8 mouse cellular contexts compared by ENCODE assay signal in genomic region chr16:18629390-18630231, GRCm38 (mm10). TPM values are rescaled to one million over a fixed set of nuclear protein-coding genes. Genes with fewer than 3 reads are reported as not detected.
A peak's percentile ranks its signal among the peaks of the same experiment; 100 is the strongest.
DNase-seq lines count a peak whose midpoint lies in the region; ATAC-seq and TF ChIP-seq lines count a peak whose summit lies in the region.

Sept5 (minus strand) TSS chr16:18629954.

- peak within 1 kb of the TSS; percentile 44 for H3K4me2 ChIP-seq in CH12.LX (ENCODE audit: insufficient read depth, low read depth, poor library complexity, severe bottlenecking)
- H3K4me2 ChIP-seq in embryonic facial prominence, embryonic 15.5 days (replicated peaks) = peak within 1 kb of the TSS; percentile 90
- peak within 1 kb of the TSS; percentile 98 for H3K4me2 ChIP-seq in heart, embryonic 11.5 days
- H3K4me2 ChIP-seq in kidney, embryonic 16.5 days (replicated peaks; ENCODE audit: low read depth, low read length) = peak within 1 kb of the TSS; percentile 96
- H3K4me2 ChIP-seq in liver, embryonic 11.5 days = peak within 1 kb of the TSS; percentile 75

- peaks cover 2% of the 10 kb centered on the region for H3K9me3 ChIP-seq in CH12.LX (replicated peaks; ENCODE audit: low read length)
- no peaks in the 10 kb centered on the region for H3K9me3 ChIP-seq in embryonic facial prominence, embryonic 15.5 days (replicated peaks)
- no peaks in the 10 kb centered on the region for H3K9me3 ChIP-seq in heart, embryonic 11.5 days (replicated peaks; ENCODE audit: control insufficient read depth, low read length)
- no peaks in the 10 kb centered on the region for H3K9me3 ChIP-seq in kidney, embryonic 16.5 days (ENCODE audit: low read length)
- no peaks in the 10 kb centered on the region for H3K9me3 ChIP-seq in liver, embryonic 11.5 days (ENCODE audit: control insufficient read depth, low read length)

- no peak for TF ChIP-seq RAD21 in CH12.LX (IDR thresholded peaks at IDR 0.05; ENCODE audit: low read depth, low read length)

- peak within 1 kb of the TSS; percentile 2; the same call in 1 of the 2 replicates for H3K9ac ChIP-seq in CH12.LX (ENCODE audit: insufficient read depth, low read depth)
- H3K9ac ChIP-seq in embryonic facial prominence, embryonic 15.5 days = peak within 1 kb of the TSS; percentile 83
- peak within 1 kb of the TSS; percentile 77 for H3K9ac ChIP-seq in heart, embryonic 11.5 days (ENCODE audit: low read depth, low read length)
- peak within 1 kb of the TSS; percentile 77 for H3K9ac ChIP-seq in kidney, embryonic 16.5 days (replicated peaks; ENCODE audit: low read length)
- H3K9ac ChIP-seq in liver, embryonic 11.5 days (ENCODE audit: low read depth, low read length) = peak within 1 kb of the TSS; percentile 46

- TF ChIP-seq CTCF in CH12.LX (conservative IDR thresholded peaks at IDR 0.05 in 1 of 2, IDR thresholded peaks at IDR 0.05 in 1 of 2; ENCODE audit: low read depth in 2 of 2, low read length in 2 of 2) = no peak

- in situ Hi-C loops in CH12.LX (cut with MboI; ENCODE audit: low pct_ligation_motif_present, low pct_unique_long_range_greater_than_20kb, low sequenced_read_pairs) = no loop called here

- H3K4me1 ChIP-seq in CH12.LX (ENCODE audit: control insufficient read depth in 1 of 2, insufficient read depth in 2 of 2) = peaks cover 5 to 26% of the 10 kb centered on the region in 2 experiments; a peak in 3 of 4 replicates
- peaks cover 49% of the 10 kb centered on the region for H3K4me1 ChIP-seq in embryonic facial prominence, embryonic 15.5 days
- peaks cover 14% of the 10 kb centered on the region for H3K4me1 ChIP-seq in heart, embryonic 11.5 days (ENCODE audit: control insufficient read depth, insufficient read depth, low read length)
- peaks cover 20% of the 10 kb centered on the region for H3K4me1 ChIP-seq in kidney, embryonic 16.5 days (ENCODE audit: insufficient read depth, low read length)
- peaks cover 10% of the 10 kb centered on the region for H3K4me1 ChIP-seq in liver, embryonic 11.5 days (replicated peaks; ENCODE audit: control insufficient read depth, insufficient read depth, low read length)

- H3K4me3 ChIP-seq in CH12.LX (replicated peaks in 1 of 3; ENCODE audit: low read depth in 2 of 3, low read length in 2 of 3, poor library complexity in 1 of 3) = peak within 1 kb of the TSS; percentile 16 to 62 (median 39)
- H3K4me3 ChIP-seq in embryonic facial prominence, embryonic 15.5 days (replicated peaks) = peak within 1 kb of the TSS; percentile 74
- peak within 1 kb of the TSS; percentile 76 for H3K4me3 ChIP-seq in heart, embryonic 11.5 days (ENCODE audit: low read depth, low read length)
- peak within 1 kb of the TSS; percentile 80 for H3K4me3 ChIP-seq in kidney, embryonic 16.5 days (ENCODE audit: low read length)
- H3K4me3 ChIP-seq in liver, embryonic 11.5 days (ENCODE audit: low read depth, low read length) = peak within 1 kb of the TSS; percentile 56

- no peak for TF ChIP-seq EP300 in CH12.LX (IDR thresholded peaks at IDR 0.05; ENCODE audit: low read length)

- TF ChIP-seq POLR2A in CH12.LX (IDR thresholded peaks at IDR 0.05; ENCODE audit: low read depth, low read length) = no peak

- H3K27ac ChIP-seq in CH12.LX (ENCODE audit: insufficient read depth, low read depth) = no peak within 1 kb of the TSS
- peak within 1 kb of the TSS; percentile 77 for H3K27ac ChIP-seq in embryonic facial prominence, embryonic 15.5 days (replicated peaks)
- H3K27ac ChIP-seq in heart, embryonic 11.5 days (ENCODE audit: low read depth, low read length) = no peak within 1 kb of the TSS
- H3K27ac ChIP-seq in kidney, embryonic 16.5 days (ENCODE audit: low read length) = no peak within 1 kb of the TSS
- no peak within 1 kb of the TSS for H3K27ac ChIP-seq in liver, embryonic 11.5 days (ENCODE audit: low read depth, low read length)

- dilution Hi-C loops in CH12.LX (cut with MboI; ENCODE audit: extremely low pct_ligation_motif_present, extremely low pct_unique_long_range_greater_than_20kb, low sequenced_read_pairs) = no loop called here

- H3K27me3 ChIP-seq in CH12.LX (replicated peaks) = peaks cover 91% of the 10 kb centered on the region
- H3K27me3 ChIP-seq in embryonic facial prominence, embryonic 15.5 days = peaks cover 15% of the 10 kb centered on the region
- H3K27me3 ChIP-seq in heart, embryonic 11.5 days (ENCODE audit: control insufficient read depth, insufficient read depth, low read length) = peaks cover 64% of the 10 kb centered on the region
- peaks cover 34% of the 10 kb centered on the region for H3K27me3 ChIP-seq in kidney, embryonic 16.5 days (ENCODE audit: insufficient read depth, low read length)
- peaks cover 77% of the 10 kb centered on the region for H3K27me3 ChIP-seq in liver, embryonic 11.5 days (replicated peaks; ENCODE audit: control insufficient read depth, insufficient read depth, low read length)

- DNase-seq in CH12.LX (ENCODE audit: extremely low read depth) = no peak
- DNase-seq in adrenal gland, postnatal 36 days = peak; percentile 81 to 90
- no peak for DNase-seq in liver, embryonic 11.5 days (ENCODE audit: low spot score)
- DNase-seq in naive thymus-derived CD4-positive, alpha-beta T cell, adult 2 months (ENCODE audit: low read depth) = peak; percentile 21
- peak; percentile 65 for DNase-seq in urinary bladder, adult 2 months (ENCODE audit: low spot score)

- H3K36me3 ChIP-seq in CH12.LX (replicated peaks in 1 of 2; ENCODE audit: control insufficient read depth in 1 of 2, insufficient read depth in 1 of 2, low read length in 1 of 2) = no peaks in the 10 kb centered on the region
- H3K36me3 ChIP-seq in embryonic facial prominence, embryonic 15.5 days = peaks cover 6% of the 10 kb centered on the region; the same call in 1 of the 2 replicates
- no peaks in the 10 kb centered on the region for H3K36me3 ChIP-seq in heart, embryonic 11.5 days (ENCODE audit: control insufficient read depth, insufficient read depth, low read length)
- H3K36me3 ChIP-seq in kidney, embryonic 16.5 days (ENCODE audit: insufficient read depth, low read length) = no peaks in the 10 kb centered on the region
- H3K36me3 ChIP-seq in liver, embryonic 11.5 days (ENCODE audit: control insufficient read depth, insufficient read depth, low read length) = no peaks in the 10 kb centered on the region

- ATAC-seq in embryonic facial prominence, embryonic 15.5 days (ENCODE audit: insufficient number of reproducible peaks, low FRiP score, low TSS enrichment, low read depth) = peak; percentile 57
- ATAC-seq in heart, embryonic 11.5 days (replicated peaks; ENCODE audit: insufficient number of reproducible peaks, low FRiP score, low TSS enrichment) = peak; percentile 55
- ATAC-seq in kidney, embryonic 16.5 days (ENCODE audit: low FRiP score, low TSS enrichment) = peak; percentile 49; the same call in 1 of the 2 replicates
- ATAC-seq in liver, embryonic 11.5 days (replicated peaks; ENCODE audit: low FRiP score) = peak; percentile 30

- no peaks in the 10 kb centered on the region for H3K79me2 ChIP-seq in CH12.LX (replicated peaks; ENCODE audit: control insufficient read depth, extremely low read depth, insufficient read depth, poor library complexity, severe bottlenecking)

- WGBS in embryonic facial prominence, embryonic 15.5 days = 1% methylated on average over 69 of the region's 93 CpGs
- 1% methylated on average over 64 of the region's 93 CpGs for whole genome bisulfite sequencing in heart, embryonic 11.5 days (ENCODE audit: insufficient replicate concordance)
- WGBS in kidney, embryonic 16.5 days = under 1% methylated on average over 58 of the region's 93 CpGs
- 1% methylated on average over 59 of the region's 93 CpGs for WGBS in liver, embryonic 11.5 days

TF ChIP-seq in CH12.LX, 34 proteins besides CTCF, POLR2A, EP300 and RAD21:
- TF ChIP-seq NRF1 (IDR thresholded peaks at IDR 0.05; ENCODE audit: low read depth, low read length) = no peak
- TF ChIP-seq NELFE (IDR thresholded peaks at IDR 0.05; ENCODE audit: low read depth, low read length) = no peak
- TF ChIP-seq SIN3A (IDR thresholded peaks at IDR 0.05; ENCODE audit: low read length) = peak; percentile 51
- 0 out of 2 replicates have a peak, but pooled peaks have one; percentile 41 for TF ChIP-seq MXI1 (IDR thresholded peaks at IDR 0.05; ENCODE audit: low read depth, low read length)
- no peak for TF ChIP-seq CHD1 (IDR thresholded peaks at IDR 0.05; ENCODE audit: low read depth, low read length)
- TF ChIP-seq ELF1 (IDR thresholded peaks at IDR 0.05; ENCODE audit: low read depth, low read length) = 0 out of 2 replicates have a peak, but pooled peaks have one; percentile 6
TF ChIP-seq in CH12.LX: peak in this region for 3.

RNA-seq across cellular contexts. Expression of gene Sept5, which starts in this region (rescaled TPM):
- total RNA-seq in CH12.LX (2012; rRNA removed) (1.8 and 3.9 TPM in 2 replicates), CH12.LX (2014; rRNA removed) (0.20 and 0.63 TPM in 2 replicates)
- polyA plus RNA-seq in CH12.LX (2012; ENCODE audit: insufficient read length, low read depth) = 0.35 and 0.56 TPM in 2 replicates
- 10 to 100 TPM in 1 of 2 experiments, 1 to 10 TPM in 1; 9.6 to 10.9 TPM for total RNA-seq in adrenal gland, postnatal 36 days (2021)
- 51.1 and 64.8 TPM in 2 replicates for polyA plus RNA-seq in embryonic facial prominence, embryonic 15.5 days (2015; fragmentation: Nextera tagmentation; extraction: Ambion mirVana)
- polyA plus RNA-seq in heart, embryonic 11.5 days (2014; fragmentation: Nextera tagmentation; extraction: Ambion mirVana) = 6.2 and 8.3 TPM in 2 replicates
- 17.9 and 21.4 TPM in 2 replicates for polyA plus RNA-seq in kidney, embryonic 16.5 days (2015; fragmentation: Nextera tagmentation; extraction: Ambion mirVana)
- polyA plus RNA-seq in liver, embryonic 11.5 days (2014; fragmentation: Nextera tagmentation; extraction: Ambion mirVana) = 6.0 and 6.2 TPM in 2 replicates
- 44.7 and 46.4 TPM in 2 replicates for polyA plus RNA-seq in urinary bladder, adult 2 months (2012; rRNA removed)

Comparison
In these comparisons a context has a peak if more than half of its experiments do, and no peak if none do; other contexts are left out.
1. DNase-seq: peak in adrenal gland, postnatal 36 days (2 of 2), naive thymus-derived CD4-positive, alpha-beta T cell, adult 2 months (single experiment) and urinary bladder, adult 2 months (single experiment); none in CH12.LX (single experiment) and liver, embryonic 11.5 days (single experiment).
2. H3K4me2 ChIP-seq: peak in every context shown above with its lines; median percentile 98 in heart, embryonic 11.5 days; 96 in kidney, embryonic 16.5 days; 90 in embryonic facial prominence, embryonic 15.5 days; 75 in liver, embryonic 11.5 days; 44 in CH12.LX.
3. H3K9ac ChIP-seq: peak in every context shown above with its lines; median percentile 83 in embryonic facial prominence, embryonic 15.5 days; 77 in heart, embryonic 11.5 days; 77 in kidney, embryonic 16.5 days; 46 in liver, embryonic 11.5 days; 2 in CH12.LX.
4. Peak in every context shown above with its lines, with median percentiles within 50 percentile points of each other: H3K4me3 ChIP-seq and ATAC-seq.